ENCODE assay signal across 8 mouse cellular contexts in the genomic region with DNA sequence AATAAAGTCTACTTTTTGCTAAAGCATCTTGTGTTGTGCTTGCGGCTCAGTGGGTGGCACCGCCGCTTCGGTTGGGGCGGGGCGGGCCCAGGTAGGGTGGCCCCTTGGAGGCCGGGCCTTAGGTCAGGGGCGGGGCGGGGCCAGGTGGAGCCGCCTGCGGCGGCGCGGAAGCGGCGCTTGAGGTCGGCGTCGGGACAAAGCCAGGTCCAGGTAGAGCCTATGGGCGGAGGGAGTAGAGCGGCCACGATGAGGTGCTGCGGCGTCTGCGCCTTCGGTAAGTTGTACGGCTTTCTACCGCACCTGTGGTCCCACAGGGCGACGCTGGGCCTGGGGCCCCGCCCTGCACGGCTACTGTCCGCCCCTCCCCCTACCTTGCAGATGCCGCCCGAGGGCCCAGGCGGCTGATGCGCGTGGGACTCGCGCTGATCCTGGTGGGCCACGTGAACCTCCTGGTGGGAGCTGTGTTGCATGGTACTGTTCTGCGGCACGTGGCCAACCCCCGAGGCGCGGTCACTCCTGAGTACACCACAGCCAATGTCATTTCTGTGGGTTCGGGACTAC. TPM values are rescaled to one million over a fixed set of nuclear protein-coding genes. Genes with fewer than 3 reads are reported as not detected.
DNase-seq lines count a peak whose midpoint lies in the region; ATAC-seq and TF ChIP-seq lines count a peak whose summit lies in the region.

Krtcap3 (plus strand) TSS at position 151 of the 561 bp plus-strand sequence.

- H3K27ac ChIP-seq in forebrain, embryonic 10.5 days: peak within 1 kb of the TSS; percentile 79
- peak within 1 kb of the TSS; percentile 80 for H3K27ac ChIP-seq in intestine, postnatal 0 days (ENCODE audit: low read depth, low read length)
- H3K27ac ChIP-seq in liver, embryonic 16.5 days (ENCODE audit: low read length): no peak within 1 kb of the TSS
- no peak within 1 kb of the TSS for H3K27ac ChIP-seq in neural tube, embryonic 12.5 days

- no peaks in the 10 kb centered on the region for H3K9me3 ChIP-seq in E14TG2a.4 (ENCODE audit: low read length)
- no peaks in the 10 kb centered on the region for H3K9me3 ChIP-seq in forebrain, embryonic 10.5 days
- H3K9me3 ChIP-seq in intestine, postnatal 0 days (ENCODE audit: control insufficient read depth): no peaks in the 10 kb centered on the region
- no peaks in the 10 kb centered on the region for H3K9me3 ChIP-seq in liver, embryonic 16.5 days (replicated peaks; ENCODE audit: control insufficient read depth, low read length)
- no peaks in the 10 kb centered on the region for H3K9me3 ChIP-seq in neural tube, embryonic 12.5 days

- 6% methylated on average over 47 of the region's 47 CpGs for WGBS in forebrain, embryonic 10.5 days
- 16% methylated on average over 47 of the region's 47 CpGs for whole genome bisulfite sequencing in intestine, postnatal 0 days
- WGBS in liver, embryonic 16.5 days (ENCODE audit: insufficient replicate concordance): 61% methylated on average over 47 of the region's 47 CpGs
- WGBS in neural tube, embryonic 12.5 days: 11% methylated on average over 47 of the region's 47 CpGs

- peaks cover 7% of the 10 kb centered on the region for H3K27me3 ChIP-seq in E14TG2a.4 (ENCODE audit: insufficient read depth, low read length)
- peaks cover 23% of the 10 kb centered on the region for H3K27me3 ChIP-seq in forebrain, embryonic 10.5 days (ENCODE audit: poor library complexity, severe bottlenecking)
- H3K27me3 ChIP-seq in intestine, postnatal 0 days (replicated peaks; ENCODE audit: control insufficient read depth, insufficient read depth, low read length): no peaks in the 10 kb centered on the region
- no peaks in the 10 kb centered on the region for H3K27me3 ChIP-seq in liver, embryonic 16.5 days (ENCODE audit: control insufficient read depth, insufficient read depth, low read depth, low read length)
- peaks cover 9% of the 10 kb centered on the region; the same call in 1 of the 2 replicates for H3K27me3 ChIP-seq in neural tube, embryonic 12.5 days (replicated peaks)

- DNase-seq in ZHBTc4 (ENCODE audit: low read depth, low spot score): peak; percentile 82
- DNase-seq in forebrain, embryonic 10.5 days (ENCODE audit: extremely low spot score, low spot score): peak; percentile 31
- DNase-seq in gastrocnemius, adult 18-20 months (ENCODE audit: low spot score): no peak

- H3K4me1 ChIP-seq in E14TG2a.4 (replicated peaks; ENCODE audit: low read depth, low read length): peaks cover 51% of the 10 kb centered on the region
- peaks cover 37% of the 10 kb centered on the region for H3K4me1 ChIP-seq in forebrain, embryonic 10.5 days
- H3K4me1 ChIP-seq in intestine, postnatal 0 days (replicated peaks; ENCODE audit: control insufficient read depth, insufficient read depth, low read length): no peaks in the 10 kb centered on the region
- peaks cover 3% of the 10 kb centered on the region for H3K4me1 ChIP-seq in liver, embryonic 16.5 days (ENCODE audit: control insufficient read depth, low read depth, low read length)
- H3K4me1 ChIP-seq in neural tube, embryonic 12.5 days: peaks cover 9% of the 10 kb centered on the region

- peaks cover 84% of the 10 kb centered on the region for H3K36me3 ChIP-seq in E14TG2a.4 (ENCODE audit: insufficient read depth, low read length)
- peaks cover 99% of the 10 kb centered on the region for H3K36me3 ChIP-seq in forebrain, embryonic 10.5 days (replicated peaks)
- peaks cover 54% of the 10 kb centered on the region for H3K36me3 ChIP-seq in intestine, postnatal 0 days (ENCODE audit: control insufficient read depth, insufficient read depth)
- peaks cover 31% of the 10 kb centered on the region for H3K36me3 ChIP-seq in liver, embryonic 16.5 days (ENCODE audit: control insufficient read depth, insufficient read depth)
- peaks cover 90% of the 10 kb centered on the region for H3K36me3 ChIP-seq in neural tube, embryonic 12.5 days

- H3K4me3 ChIP-seq in E14TG2a.4 (replicated peaks; ENCODE audit: low read length): peak within 1 kb of the TSS; percentile 81
- peak within 1 kb of the TSS; percentile 47 for H3K4me3 ChIP-seq in forebrain, embryonic 10.5 days
- peak within 1 kb of the TSS; percentile 48 for H3K4me3 ChIP-seq in intestine, postnatal 0 days (ENCODE audit: low read depth, low read length)
- peak within 1 kb of the TSS; percentile 53 for H3K4me3 ChIP-seq in liver, embryonic 16.5 days (ENCODE audit: low read depth, low read length)
- H3K4me3 ChIP-seq in neural tube, embryonic 12.5 days: peak within 1 kb of the TSS; percentile 16; the same call in 1 of the 2 replicates

- peak within 1 kb of the TSS; percentile 48 for H3K9ac ChIP-seq in intestine, postnatal 0 days (ENCODE audit: low read depth, low read length)
- peak within 1 kb of the TSS; percentile 24; the same call in 1 of the 2 replicates for H3K9ac ChIP-seq in liver, embryonic 16.5 days (ENCODE audit: low read depth, low read length)
- H3K9ac ChIP-seq in neural tube, embryonic 12.5 days: 0 out of 2 replicates have a peak within 1 kb of the TSS, but pooled peaks have one; percentile 26

- TF ChIP-seq CTCF in E14TG2a.4 (conservative IDR thresholded peaks at IDR 0.05; ENCODE audit: low read length): no peak
- no peak for TF ChIP-seq CTCF in intestine, postnatal 0 days (IDR thresholded peaks at IDR 0.05; ENCODE audit: low read depth)

- ATAC-seq in intestine, postnatal 0 days: peak; percentile 89
- peak; percentile 83 for ATAC-seq in liver, embryonic 16.5 days (ENCODE audit: low read depth)
- peak; percentile 50 for ATAC-seq in neural tube, embryonic 12.5 days (ENCODE audit: low FRiP score, low read depth)
- no peak for ATAC-seq in megakaryocyte-erythroid progenitor cell, adult 5-6 weeks (replicated peaks; ENCODE audit: low FRiP score, low TSS enrichment, poor library complexity, severe bottlenecking)

- peak within 1 kb of the TSS; percentile 74 for H3K4me2 ChIP-seq in intestine, postnatal 0 days (replicated peaks; ENCODE audit: low read depth)
- H3K4me2 ChIP-seq in liver, embryonic 16.5 days (ENCODE audit: low read depth, low read length): peak within 1 kb of the TSS; percentile 60
- H3K4me2 ChIP-seq in neural tube, embryonic 12.5 days (replicated peaks): peak within 1 kb of the TSS; percentile 46

RNA-seq across cellular contexts. Expression of gene Krtcap3, which starts in this region (rescaled TPM):
- 5.9 and 8.6 TPM in 2 replicates for polyA plus RNA-seq in forebrain, embryonic 10.5 days (2016; fragmentation: Nextera tagmentation; extraction: Ambion mirVana)
- 105 and 108 TPM in 2 replicates for polyA plus RNA-seq in intestine, postnatal 0 days (2015; fragmentation: Nextera tagmentation; extraction: Ambion mirVana)
- 4.8 and 4.9 TPM in 2 replicates for polyA plus RNA-seq in liver, embryonic 16.5 days (2015; fragmentation: Nextera tagmentation; extraction: Ambion mirVana)
- polyA plus RNA-seq in neural tube, embryonic 12.5 days (2016; fragmentation: Nextera tagmentation; extraction: Ambion mirVana): 3.1 and 5.1 TPM in 2 replicates
- 0.72 and 7.6 TPM in 2 replicates for total RNA-seq in megakaryocyte-erythroid progenitor cell, adult 5-6 weeks (2014; fragmentation: Nextera tagmentation)
- 2.5 and 8.8 TPM in 2 replicates for total RNA-seq in megakaryocyte-erythroid progenitor cell, adult 5-6 weeks (2017)
- total RNA-seq in gastrocnemius, adult 18-20 months (2021): 1 to 10 TPM; 1.9 to 2.1 TPM

Comparison
In these comparisons a context has a peak if more than half of its experiments do, and no peak if none do; other contexts are left out.
1. RNA of gene Krtcap3 (polyA plus RNA-seq): 105 to 108 TPM in intestine, postnatal 0 days; 5.9 to 8.6 TPM in forebrain, embryonic 10.5 days, 4.8 to 4.9 TPM in liver, embryonic 16.5 days and 3.1 to 5.1 TPM in neural tube, embryonic 12.5 days; every median in the first group is over 10 times any median in the second.
2. H3K4me3 ChIP-seq: peak in every context shown above with its lines; median percentile 81 in E14TG2a.4; 53 in liver, embryonic 16.5 days; 48 in intestine, postnatal 0 days; 47 in forebrain, embryonic 10.5 days; 16 in neural tube, embryonic 12.5 days.
3. H3K27ac ChIP-seq: peak in forebrain, embryonic 10.5 days (single experiment) and intestine, postnatal 0 days (single experiment); none in liver, embryonic 16.5 days (single experiment) and neural tube, embryonic 12.5 days (single experiment).
4. Peak in every context shown above with its lines, with median percentiles within 50 percentile points of each other: H3K4me2 ChIP-seq and H3K9ac ChIP-seq.